Mouse (Mus musculus) brain, embryonic 14.5 days (tissue): ENCODE data around the gene Tapt1.

Experiments used
- CTCF ChIP-seq: fragments of 200-500 bp; IDR thresholded peaks from 2 replicates; pipeline ENCODE4 v1.5.1; 2012; ENCODE audit warnings: inconsistent platforms, mild to moderate bottlenecking, moderate library complexity, borderline replicate concordance; ENCODE audit not compliant: insufficient read depth, insufficient read length; ENCODE audit errors: extremely low read depth
- POLR2A ChIP-seq: fragments of 200-500 bp; IDR thresholded peaks from 2 replicates; pipeline ENCODE4 v1.6.1; 2012; ENCODE audit warnings: mild to moderate bottlenecking, inconsistent platforms, borderline replicate concordance; ENCODE audit not compliant: poor library complexity, insufficient read depth, insufficient read length, severe bottlenecking; ENCODE audit errors: extremely low read depth

DNA sequence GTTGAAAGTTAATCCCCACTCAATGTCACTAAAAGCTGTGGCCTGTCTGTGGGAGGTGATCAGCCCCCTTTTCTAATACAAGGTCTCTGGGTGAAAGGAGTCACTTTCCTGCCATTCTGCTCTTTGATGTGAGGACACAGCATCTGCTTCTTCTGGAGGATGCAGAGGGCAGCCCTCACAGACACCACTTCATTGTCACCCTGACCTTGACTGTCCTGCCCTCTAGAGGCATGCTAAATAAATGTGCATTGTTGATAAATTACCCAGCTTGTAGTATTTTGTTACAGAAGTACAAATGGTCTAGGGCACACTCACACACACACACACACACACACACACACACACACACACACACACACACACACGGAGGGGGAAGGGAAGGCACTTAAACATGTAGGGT is 31.7 kb upstream of the Tapt1 start:
- TF ChIP-seq POLR2A (no peak), CTCF (no peak)
